Mouse (Mus musculus) lung, postnatal 0 days (tissue): ENCODE measurements at regions not wholly inside any gene's neighbourhood (a gene's known extent, or its start where the extent isn't known, plus 50 kb on each side); places are given as distances from the start of the nearest gene placed in this dataset.

Experiments used
- ATAC-seq: fragments of 200-750 bp; cut with Nextera tagmentation; 2 replicates; pipeline ENCODE4 v1.8.0; 2017; ENCODE audit warnings: moderate library complexity
- DNase-seq: peaks from one replicate; pipeline ENCODE4 v3.0.0-alpha.2; 2016; ENCODE audit warnings: low spot score
- H3K27ac ChIP-seq: fragments of 300-500 bp; sonication (generic); 2 replicates; pipeline ENCODE4 v1.5.1; 2014; ENCODE audit warnings: antibody characterized with exemption, mild to moderate bottlenecking, low read length, mixed read lengths
- H3K27me3 ChIP-seq: fragments of 300-500 bp; sonication (generic); replicated peaks from 2 replicates; pipeline ENCODE4 v1.6.1; 2014; ENCODE audit warnings: low read length, mixed read lengths; ENCODE audit not compliant: insufficient read depth
- H3K36me3 ChIP-seq: fragments of 300-500 bp; sonication (generic); 2 replicates; pipeline ENCODE4 v1.6.1; 2014; ENCODE audit warnings: low read length, mixed read lengths; ENCODE audit not compliant: insufficient read depth
- H3K4me1 ChIP-seq: fragments of 300-500 bp; sonication (generic); 2 replicates; pipeline ENCODE4 v1.6.1; 2014; ENCODE audit warnings: antibody characterized with exemption, low read depth, low read length, mixed read lengths; ENCODE audit not compliant: insufficient read depth
- H3K4me2 ChIP-seq: fragments of 300-500 bp; sonication (generic); replicated peaks from 2 replicates; pipeline ENCODE4 v1.6.1; 2014; ENCODE audit warnings: low read depth, mild to moderate bottlenecking, low read length, moderate library complexity, mixed read lengths
- H3K4me3 ChIP-seq: fragments of 300-500 bp; sonication (generic); 2 replicates; pipeline ENCODE4 v1.5.1; 2014; ENCODE audit warnings: low read depth, low read length
- H3K9ac ChIP-seq: fragments of 300-500 bp; sonication (generic); replicated peaks from 2 replicates; pipeline ENCODE4 v1.6.1; 2014; ENCODE audit warnings: low read depth, mild to moderate bottlenecking
- H3K9me3 ChIP-seq: fragments of 300-500 bp; sonication (generic); 2 replicates; pipeline ENCODE4 v1.6.1; 2016; ENCODE audit warnings: low read length, mixed read lengths
- CTCF ChIP-seq: IDR thresholded peaks from 2 replicates; pipeline ENCODE4 v1.5.1; 2016; ENCODE audit warnings: antibody characterized with exemption, mild to moderate bottlenecking
- EP300 ChIP-seq: IDR thresholded peaks from 2 replicates; pipeline ENCODE4 v1.6.1; 2016; ENCODE audit warnings: antibody characterized with exemption, mild to moderate bottlenecking, control low read depth
- WGBS: fragments of 180-500 bp; shearing (Covaris S2); extraction: QIAGEN DNeasy Blood & Tissue Kit; methylation state at CpG from one replicate; pipeline ENCODE4 v1.1.7; 2014; 5-methylcytosine and 5-hydroxymethylcytosine counted together

- H3K4me2 ChIP-seq = no peak overlapping the region
- no peak overlapping the region for H3K4me3 ChIP-seq
- no peaks in the 10 kb centered on the region for H3K9me3 ChIP-seq
- no peaks in the 10 kb centered on the region for H3K36me3 ChIP-seq
- DNase-seq (peak; percentile 60), ATAC-seq (peak; percentile 73)
- H3K9ac ChIP-seq = no peak overlapping the region
- WGBS = 48% methylated on average over 5 of the region's 5 CpGs
- no peaks in the 10 kb centered on the region for H3K27me3 ChIP-seq
- no peaks in the 10 kb centered on the region for H3K4me1 ChIP-seq
- no peak for TF ChIP-seq EP300
- TF ChIP-seq CTCF = no peak
- H3K27ac ChIP-seq = peak overlapping the region; percentile 60; the same call in 1 of the 2 replicates
These were observed 293.3 kb upstream of the Cdh5 start for GRCm38 (mm10) chr8:103808171-103808570.

GRCm38 (mm10) chr8:103808580-103808979 is 292.8 kb upstream of the Cdh5 start:
- Histone ChIP-seq H3K4me3 (no peak overlapping the region), H3K4me2 (no peak overlapping the region), H3K36me3 (no peaks in the 10 kb centered on the region), H3K9me3 (no peaks in the 10 kb centered on the region), H3K4me1 (no peaks in the 10 kb centered on the region; the same call in 1 of the 2 replicates), H3K27ac (no peak overlapping the region), H3K9ac (no peak overlapping the region), H3K27me3 (no peaks in the 10 kb centered on the region)
- DNase-seq = peak; percentile 94
- TF ChIP-seq CTCF (no peak), EP300 (peak; percentile 94)
- ATAC-seq = peak; percentile 96
- WGBS = 45% methylated on average over 8 of the region's 8 CpGs

GRCm38 (mm10) chr8:103809140-103809539 is 292.3 kb upstream of the Cdh5 start:
- DNase-seq (peak; percentile 14), ATAC-seq (no peak)
- H3K9ac ChIP-seq = no peak overlapping the region
- WGBS = 50% methylated on average over 7 of the region's 7 CpGs
- no peak overlapping the region for H3K4me3 ChIP-seq
- TF ChIP-seq EP300 (no peak), CTCF (no peak)
- peaks cover 4% of the 10 kb centered on the region; the same call in 1 of the 2 replicates for H3K4me1 ChIP-seq
- H3K27me3 ChIP-seq = no peaks in the 10 kb centered on the region
- no peaks in the 10 kb centered on the region for H3K9me3 ChIP-seq
- no peak overlapping the region for H3K4me2 ChIP-seq
- no peaks in the 10 kb centered on the region for H3K36me3 ChIP-seq
- peak overlapping the region; percentile 68 for H3K27ac ChIP-seq

GRCm38 (mm10) chr8:103813954-103814591 is 287.4 kb upstream of the Cdh5 start:
- peaks cover 11% of the 10 kb centered on the region for H3K4me1 ChIP-seq
- no peak overlapping the region for H3K4me3 ChIP-seq
- no peak for TF ChIP-seq EP300
- no peak for TF ChIP-seq CTCF
- H3K36me3 ChIP-seq = no peaks in the 10 kb centered on the region
- peak; percentile 44; the same call in 1 of the 2 replicates for ATAC-seq
- H3K4me2 ChIP-seq = no peak overlapping the region
- no peaks in the 10 kb centered on the region for H3K9me3 ChIP-seq
- peak overlapping the region; percentile 68 for H3K27ac ChIP-seq
- 24% methylated on average over 10 of the region's 10 CpGs for WGBS
- no peak overlapping the region for H3K9ac ChIP-seq
- DNase-seq = peak; percentile 70
- no peaks in the 10 kb centered on the region for H3K27me3 ChIP-seq

- ATAC-seq = no peak
- WGBS = 46% methylated on average over 15 of the region's 15 CpGs
- Histone ChIP-seq H3K9ac (no peak overlapping the region), H3K9me3 (no peaks in the 10 kb centered on the region), H3K4me3 (no peak overlapping the region), H3K36me3 (no peaks in the 10 kb centered on the region), H3K27ac (0 out of 2 replicates have a peak overlapping the region, but pooled peaks have one; percentile 26), H3K27me3 (no peaks in the 10 kb centered on the region), H3K4me1 (peaks cover 11% of the 10 kb centered on the region), H3K4me2 (no peak overlapping the region)
- no peak for TF ChIP-seq EP300
- TF ChIP-seq CTCF = no peak
- DNase-seq = peak; percentile 14
These were observed 285.1 kb upstream of the Cdh5 start for GRCm38 (mm10) chr8:103816101-103816894.

- Histone ChIP-seq H3K27ac (no peak overlapping the region), H3K4me2 (no peak overlapping the region), H3K4me3 (no peak overlapping the region), H3K36me3 (no peaks in the 10 kb centered on the region), H3K4me1 (no peaks in the 10 kb centered on the region), H3K9me3 (no peaks in the 10 kb centered on the region), H3K27me3 (no peaks in the 10 kb centered on the region), H3K9ac (no peak overlapping the region)
- TF ChIP-seq CTCF (no peak), EP300 (no peak)
- DNase-seq = no peak
- no peak for ATAC-seq
- 79% methylated on average over 7 of the region's 7 CpGs for WGBS
These were observed 277.9 kb upstream of the Cdh5 start for GRCm38 (mm10) chr8:103823541-103823940.
